Mouse (Mus musculus): ENCODE measurements around the gene Nfkbil1.

The Nfkbil1 gene

DNA sequence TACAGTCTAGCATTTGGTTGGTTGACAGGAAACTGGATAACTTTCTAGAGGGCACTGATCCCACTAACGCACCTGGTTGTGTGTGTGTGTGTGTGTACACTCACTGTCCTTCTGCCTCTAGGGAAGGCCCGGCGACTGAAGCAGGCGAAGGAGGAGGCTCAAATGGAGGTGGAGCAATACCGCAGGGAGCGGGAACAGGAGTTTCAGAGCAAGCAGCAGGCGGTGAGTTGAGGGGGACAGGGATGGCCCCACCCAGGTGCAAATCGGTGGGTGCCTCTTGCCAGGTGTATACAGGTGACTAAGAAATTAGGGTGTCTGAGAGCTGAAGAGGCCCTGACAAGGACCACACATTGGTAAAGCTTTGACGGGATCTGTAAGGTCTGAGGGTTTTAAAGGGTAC lies 1.4 kb upstream of the Nfkbil1 start:
- in situ Hi-C loops (cut with MboI), result no loop called here

DNA sequence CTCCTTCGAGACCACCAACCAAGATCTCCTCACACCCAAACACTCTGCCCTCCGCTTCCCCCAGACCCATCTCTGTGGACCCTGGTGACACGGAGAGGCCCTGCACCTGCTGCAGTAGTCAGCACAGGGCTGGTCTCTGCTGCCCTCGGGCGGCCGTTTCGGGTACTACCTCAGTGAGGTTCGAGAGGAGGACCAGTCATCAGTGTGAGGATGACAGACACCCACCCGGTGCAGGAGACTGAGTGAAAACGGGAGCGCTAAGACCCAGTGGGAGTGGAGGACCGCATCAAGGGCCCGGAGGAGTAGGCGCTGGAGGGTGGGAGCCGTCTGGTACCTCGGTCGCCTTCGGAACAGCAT lies 776 bp upstream of the Nfkbil1 start:
- in situ Hi-C loops (cut with MboI), result no loop called here

DNA sequence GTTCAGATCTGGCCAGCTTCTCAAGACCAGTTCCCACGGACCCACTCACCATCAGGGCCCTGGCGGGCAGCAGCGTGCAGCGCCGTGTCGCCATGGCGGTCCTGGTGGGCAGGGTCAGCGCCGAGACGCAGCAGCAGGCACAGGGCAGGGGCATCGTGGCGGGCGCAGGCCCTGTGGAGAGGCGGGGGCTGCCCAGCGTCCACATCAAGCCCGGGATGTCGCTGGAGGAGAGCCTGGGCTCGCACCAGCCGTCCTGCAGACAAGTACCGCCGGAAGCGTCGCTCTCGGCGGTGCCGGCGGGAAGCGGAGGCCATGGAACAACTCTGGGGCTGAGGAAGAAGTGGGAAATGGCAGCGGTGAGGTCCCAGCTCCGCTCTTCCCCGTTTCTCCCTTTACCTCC lies 689 bp downstream of the Nfkbil1 start:
- in situ Hi-C loops (cut with MboI), result loop anchor here (5.0 kb wide), 1 partner anchor 68 kb away; no protein-coding TSS in a partner anchor

DNA sequence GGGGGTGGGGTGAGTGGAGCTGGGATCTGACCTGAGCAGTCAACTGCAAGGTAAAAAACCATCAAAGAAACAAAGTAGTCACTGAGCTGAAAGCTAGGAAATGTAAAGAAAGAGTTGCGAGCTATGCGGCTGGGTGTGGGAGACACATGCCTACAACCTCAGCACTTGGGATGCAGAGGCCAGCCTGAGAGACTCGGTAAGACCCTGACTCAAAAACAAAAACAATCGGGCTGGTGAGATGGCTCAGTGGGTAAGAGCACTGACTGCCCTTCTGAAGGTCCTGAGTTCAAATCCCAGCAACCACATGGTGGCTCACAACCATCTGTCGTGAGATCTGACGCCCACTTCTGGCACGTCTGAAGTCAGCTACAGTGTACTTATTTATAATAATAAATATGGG lies 1.5 kb downstream of the Nfkbil1 start:
- in situ Hi-C loops (cut with MboI), result loop anchor here (5.0 kb wide), 1 partner anchor 67 kb away; no protein-coding TSS in a partner anchor

GRCm38 (mm10) chr17:35233114-35233980 lies 2.2 kb downstream of the Nfkbil1 start, which contains the start of gene Atp6v1g2:
TSS of gene Atp6v1g2 (plus strand) at chr17:35233660.
- in situ Hi-C loops (cut with MboI), result loop anchor here (5.0 kb wide), 1 partner anchor 66 kb away; no protein-coding TSS in a partner anchor

- in situ Hi-C loops (cut with MboI), result loop anchor here (5.0 kb wide), 1 partner anchor 65 kb away; no protein-coding TSS in a partner anchor
Observed at GRCm38 (mm10) chr17:35232659-35233058, 2.9 kb downstream of the Nfkbil1 start.

DNA sequence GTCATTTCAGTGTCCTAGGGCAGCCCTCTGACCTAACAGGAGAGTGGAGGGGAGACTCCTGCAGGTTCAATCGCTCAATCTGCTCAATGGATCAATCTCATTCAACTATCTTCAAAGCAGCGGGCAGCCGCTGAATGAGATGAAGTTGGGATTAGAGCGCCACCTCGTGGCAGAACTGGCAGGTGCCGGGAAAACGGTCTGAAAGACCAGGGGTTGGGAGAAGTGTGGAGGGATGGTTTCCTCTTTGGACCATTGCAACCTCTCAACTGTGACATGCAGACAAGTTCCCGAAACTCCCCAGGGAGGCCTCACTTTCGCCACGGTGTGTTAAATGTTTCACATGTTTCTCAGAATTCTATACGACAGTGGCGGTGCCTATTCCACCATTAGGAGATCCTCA lies 3.5 kb downstream of the Nfkbil1 start:
- in situ Hi-C loops (cut with MboI), result loop anchor here (5.0 kb wide), 1 partner anchor 65 kb away; no protein-coding TSS in a partner anchor

- in situ Hi-C loops (cut with MboI), result loop anchor here (5.0 kb wide), 1 partner anchor 64 kb away; no protein-coding TSS in a partner anchor
Observed at GRCm38 (mm10) chr17:35231022-35231421, 4.6 kb downstream of the Nfkbil1 start.

DNA sequence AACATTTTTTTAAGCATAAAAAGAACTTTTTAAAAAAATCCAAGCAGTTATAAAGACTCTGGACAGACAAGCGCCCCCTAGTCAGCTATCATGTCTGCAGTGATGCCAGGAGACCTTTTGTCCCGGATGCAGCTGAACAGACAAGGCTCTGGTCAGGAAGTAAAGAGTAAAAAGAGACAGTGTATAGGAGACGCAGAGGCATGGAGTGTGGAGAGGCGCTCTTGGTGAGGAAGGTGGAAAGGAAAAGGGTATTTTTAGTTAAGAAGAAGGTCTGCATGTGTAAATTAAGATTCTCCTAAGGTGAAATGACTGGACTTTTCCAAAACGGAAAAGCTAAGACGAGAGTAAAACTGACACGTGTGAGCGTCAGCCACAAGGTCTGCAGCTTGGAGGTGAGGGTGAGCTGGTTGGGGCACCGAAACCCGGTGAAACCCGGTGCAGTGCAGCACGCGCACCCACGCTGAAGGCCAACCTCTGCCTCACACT lies 9.0 kb downstream of the Nfkbil1 start:
- in situ Hi-C loops (cut with MboI), result no loop called here

DNA sequence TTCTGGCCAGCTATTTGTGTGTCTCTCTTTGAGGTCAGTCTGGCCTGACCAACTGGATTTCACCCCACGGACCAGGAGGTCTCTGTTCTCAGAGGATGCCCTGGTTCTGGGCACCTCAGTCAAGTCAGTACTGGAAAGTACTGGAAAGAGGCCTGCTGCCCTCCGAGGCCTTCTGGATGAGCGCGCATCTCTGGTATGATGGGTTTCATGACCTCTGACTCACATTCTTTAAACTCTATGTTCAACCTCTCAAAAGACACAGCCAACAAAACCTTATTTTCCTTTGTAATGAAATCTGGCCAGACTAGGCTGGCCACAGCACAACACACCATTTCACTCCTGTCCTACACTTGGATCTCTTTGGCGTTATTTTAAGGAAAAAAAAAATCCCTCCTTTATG lies 10.1 kb downstream of the Nfkbil1 start:
- in situ Hi-C loops (cut with MboI), result no loop called here

DNA sequence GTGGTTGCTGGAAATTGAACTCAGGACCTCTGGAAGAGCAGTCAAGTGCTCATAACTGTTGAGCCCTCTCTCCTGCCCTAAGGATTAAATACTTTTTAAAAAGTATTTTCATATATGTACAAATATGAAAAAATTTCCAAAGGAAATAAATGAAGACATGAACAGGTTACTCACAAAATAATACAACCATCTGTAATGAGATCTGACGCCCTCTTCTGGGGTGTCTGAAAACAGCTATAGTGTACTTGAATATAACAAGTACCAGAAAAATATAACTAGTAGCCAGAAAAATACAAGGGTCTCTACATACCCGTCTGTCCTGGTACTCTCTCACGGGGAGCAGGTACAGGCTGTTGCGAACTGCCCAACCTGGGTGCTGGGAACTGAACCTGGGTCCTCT lies 11.0 kb downstream of the Nfkbil1 start:
- in situ Hi-C loops (cut with MboI), result no loop called here

- in situ Hi-C loops (cut with MboI), result no loop called here
Observed at GRCm38 (mm10) chr17:35222299-35222698, 13.3 kb downstream of the Nfkbil1 start.

GRCm38 (mm10) chr17:35220156-35220952 lies 15.2 kb downstream of the Nfkbil1 start, which contains the start of gene Gm16181:
TSS of gene Gm16181 (plus strand) at chr17:35220834.
- in situ Hi-C loops (cut with MboI), result no loop called here

DNA sequence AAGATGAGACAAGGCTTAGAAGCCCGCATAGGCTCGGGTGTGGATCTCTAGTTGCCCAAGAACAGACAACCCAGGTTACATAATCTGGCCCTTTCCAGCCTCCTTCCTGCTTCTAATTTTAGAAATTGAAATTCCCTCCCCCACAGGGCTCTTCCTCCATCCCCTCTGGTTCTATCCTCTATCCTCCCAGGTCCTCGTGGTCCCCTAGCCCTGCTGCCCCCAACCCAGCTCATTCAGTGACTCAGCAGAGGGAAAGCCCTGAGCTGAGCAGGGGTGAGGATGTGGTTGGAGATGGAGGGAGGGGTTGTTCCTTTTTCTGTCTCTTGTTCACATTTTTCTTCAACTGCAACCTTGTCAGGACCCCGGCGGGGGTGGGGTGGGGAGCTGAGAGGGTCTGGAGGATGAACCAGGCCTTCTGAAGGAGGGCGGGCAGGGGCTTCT lies 16.0 kb downstream of the Nfkbil1 start:
- in situ Hi-C loops (cut with MboI), result no loop called here

GRCm38 (mm10) chr17:35218516-35219193 lies 16.9 kb downstream of the Nfkbil1 start:
- in situ Hi-C loops (cut with MboI), result no loop called here

DNA sequence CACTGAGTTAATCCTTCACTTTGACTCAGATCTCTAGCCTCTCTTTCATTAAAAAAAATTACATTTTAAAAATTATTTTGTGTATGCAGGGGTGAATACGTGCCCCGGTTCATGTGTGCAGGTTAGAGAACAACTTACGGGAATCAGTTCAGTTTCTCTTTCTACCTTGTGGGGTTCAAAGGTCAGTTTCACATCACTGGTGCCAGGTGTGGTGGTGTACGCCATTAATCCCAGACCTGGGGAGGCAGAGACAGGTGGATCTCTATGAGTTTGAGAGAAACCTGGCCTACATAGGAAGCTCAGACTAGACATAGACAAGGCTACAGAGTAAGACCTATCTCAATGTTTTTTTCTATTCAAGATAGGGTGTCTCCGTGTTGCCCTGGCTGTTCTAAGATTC lies 22.5 kb downstream of the Nfkbil1 start:
- in situ Hi-C loops (cut with MboI), result no loop called here

GRCm38 (mm10) chr17:35210593-35210992 lies 25.0 kb downstream of the Nfkbil1 start:
- in situ Hi-C loops (cut with MboI), result no loop called here

- in situ Hi-C loops (cut with MboI), result no loop called here
Observed at GRCm38 (mm10) chr17:35209785-35210535, 25.6 kb downstream of the Nfkbil1 start.

GRCm38 (mm10) chr17:35205380-35205769 lies 30.2 kb downstream of the Nfkbil1 start:
- in situ Hi-C loops (cut with MboI), result no loop called here

DNA sequence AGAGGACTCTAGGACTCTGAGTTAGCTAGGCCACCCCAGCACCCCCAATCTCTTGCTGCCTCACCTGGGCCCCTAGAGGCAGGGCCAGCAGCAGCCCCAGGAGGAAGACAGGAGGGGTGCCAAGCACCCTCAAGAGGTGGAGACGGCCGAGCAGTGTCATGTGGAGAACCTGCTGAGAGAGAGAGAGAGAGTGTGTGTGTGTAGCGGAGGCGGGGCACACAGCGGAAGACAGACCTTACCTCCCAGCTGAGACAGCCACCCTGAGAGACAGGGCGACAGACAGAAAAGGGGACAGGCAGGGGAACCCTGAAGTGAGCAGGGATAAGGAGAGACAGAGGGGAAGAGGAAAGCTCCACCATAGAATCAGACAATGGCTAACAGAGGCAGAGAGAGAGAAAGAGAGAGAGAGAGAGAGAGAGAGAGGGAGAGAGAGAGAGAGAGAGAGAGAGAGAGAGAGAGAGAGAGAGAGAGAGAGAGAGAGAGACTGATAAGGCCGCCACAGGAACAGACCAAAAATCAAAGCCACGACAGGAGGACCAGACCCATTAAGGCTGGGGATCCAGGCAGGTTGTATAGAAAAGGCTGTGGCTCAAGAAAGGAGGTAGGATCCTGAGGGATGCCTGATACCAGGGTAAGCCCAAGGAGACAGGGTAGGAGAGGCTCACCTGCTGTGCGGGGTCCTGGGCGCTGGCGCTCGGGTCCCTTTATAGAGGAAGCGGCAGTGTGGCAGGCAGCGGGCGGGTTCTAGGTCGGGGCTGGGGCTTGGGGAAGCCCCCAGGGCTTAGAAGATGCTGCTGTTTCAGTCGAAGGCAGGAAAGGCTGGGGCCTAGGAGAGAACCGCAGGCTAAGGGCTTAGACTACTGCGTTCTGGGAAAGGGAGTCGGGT lies 30.9 kb downstream of the Nfkbil1 start, which contains the start of gene Lta:
Lta (minus strand) TSS at position 858 of the 886 bp plus-strand sequence.
- in situ Hi-C loops (cut with MboI), result no loop called here
